Mouse (Mus musculus) bone marrow macrophage, adult 2 months (primary cell): ENCODE measurements around the gene Fadd. TPM values are rescaled to one million over a fixed set of nuclear protein-coding genes. Genes with fewer than 3 reads are reported as not detected.
A peak's percentile ranks its signal among the peaks of the same experiment; 100 is the strongest.

Experiments used
- H3K27ac ChIP-seq: 2 replicates; pipeline ENCODE4 v1.5.1; 2012; ENCODE audit warnings: low read depth, low read length; ENCODE audit not compliant: insufficient read depth
- H3K4me1 ChIP-seq: 2 replicates; pipeline ENCODE4 v1.6.1; 2012; ENCODE audit warnings: low read length; ENCODE audit not compliant: control insufficient read depth, insufficient read depth
- H3K4me3 ChIP-seq: 2 replicates; pipeline ENCODE4 v1.5.1; 2012; ENCODE audit warnings: mild to moderate bottlenecking, low read length, moderate library complexity; ENCODE audit not compliant: insufficient read depth
- CTCF ChIP-seq: IDR thresholded peaks from 2 replicates; pipeline ENCODE4 v1.5.1; 2012; ENCODE audit warnings: low read depth, mild to moderate bottlenecking, low read length, moderate library complexity
- POLR2A ChIP-seq: IDR thresholded peaks from 2 replicates; pipeline ENCODE4 v1.6.1; 2012; ENCODE audit warnings: mild to moderate bottlenecking, low read depth, low read length, borderline replicate concordance
- polyA plus RNA-seq: library from polyadenylated mRNA; stranded (reverse); fragments of >200 nt; gene quantifications from 2 replicates; pipeline ENCODE4 v1.2.4, GENCODE M21; 2012; ENCODE audit not compliant: missing spikeins, insufficient read depth, insufficient read length

The Fadd gene
- polyA plus RNA-seq, 1 experiment = 6.7 TPM

- H3K4me3 ChIP-seq = no peak overlapping the region
- H3K27ac ChIP-seq = peak overlapping the region; percentile 86
- peaks cover 51% of the 10 kb centered on the region for H3K4me1 ChIP-seq
- no peak for TF ChIP-seq CTCF
- no peak for TF ChIP-seq POLR2A
These were observed 4.4 kb downstream of the Fadd start for GRCm38 (mm10) chr7:144577876-144578275.

- Histone ChIP-seq H3K4me3 (no peak overlapping the region), H3K27ac (no peak overlapping the region), H3K4me1 (peaks cover 39% of the 10 kb centered on the region)
- TF ChIP-seq POLR2A (no peak), CTCF (no peak)
These were observed 10.0 kb downstream of the Fadd start for GRCm38 (mm10) chr7:144572234-144572633.

- Histone ChIP-seq H3K4me3 (no peak overlapping the region), H3K27ac (no peak overlapping the region), H3K4me1 (peaks cover 32% of the 10 kb centered on the region)
- TF ChIP-seq POLR2A (no peak), CTCF (no peak)
These were observed 10.7 kb downstream of the Fadd start for GRCm38 (mm10) chr7:144571598-144571997.

- Histone ChIP-seq H3K27ac (no peak overlapping the region), H3K4me1 (peaks cover 28% of the 10 kb centered on the region), H3K4me3 (no peak overlapping the region)
- TF ChIP-seq CTCF = no peak
- TF ChIP-seq POLR2A = no peak
These were observed 12.8 kb downstream of the Fadd start for GRCm38 (mm10) chr7:144569428-144569827.

GRCm38 (mm10) chr7:144568091-144568490, 14.2 kb downstream of the Fadd start:
- TF ChIP-seq CTCF (no peak), POLR2A (no peak)
- Histone ChIP-seq H3K4me1 (peaks cover 28% of the 10 kb centered on the region), H3K4me3 (no peak overlapping the region), H3K27ac (no peak overlapping the region)

- H3K4me1 ChIP-seq = peaks cover 28% of the 10 kb centered on the region
- TF ChIP-seq CTCF (no peak), POLR2A (no peak)
- H3K27ac ChIP-seq = no peak overlapping the region
- no peak overlapping the region for H3K4me3 ChIP-seq
These were observed 15.2 kb downstream of the Fadd start for GRCm38 (mm10) chr7:144566921-144567682.

GRCm38 (mm10) chr7:144563456-144564155, 18.7 kb downstream of the Fadd start:
- peaks cover 6% of the 10 kb centered on the region for H3K4me1 ChIP-seq
- H3K27ac ChIP-seq = no peak overlapping the region
- H3K4me3 ChIP-seq = no peak overlapping the region
- TF ChIP-seq POLR2A (no peak), CTCF (no peak)

GRCm38 (mm10) chr7:144562016-144562415, 20.2 kb downstream of the Fadd start:
- Histone ChIP-seq H3K4me3 (no peak overlapping the region), H3K4me1 (no peaks in the 10 kb centered on the region), H3K27ac (no peak overlapping the region)
- TF ChIP-seq CTCF = no peak
- TF ChIP-seq POLR2A = no peak

GRCm38 (mm10) chr7:144560594-144560993, 21.7 kb downstream of the Fadd start:
- Histone ChIP-seq H3K4me3 (no peak overlapping the region), H3K27ac (no peak overlapping the region), H3K4me1 (no peaks in the 10 kb centered on the region)
- TF ChIP-seq POLR2A (no peak), CTCF (no peak)

- TF ChIP-seq CTCF (no peak), POLR2A (no peak)
- no peak overlapping the region for H3K4me3 ChIP-seq
- H3K27ac ChIP-seq = no peak overlapping the region
- 0 out of 2 replicates have a peak, but pooled peaks cover 2% of the 10 kb centered on the region for H3K4me1 ChIP-seq
These were observed 23.7 kb downstream of the Fadd start for GRCm38 (mm10) chr7:144558552-144558951.
